Mouse (Mus musculus) neutrophil, adult 59 days (primary cell): ENCODE data around the gene Pias3. TPM values are rescaled to one million over a fixed set of nuclear protein-coding genes. Genes with fewer than 3 reads are reported as not detected.

Source experiments
- total RNA-seq, 2 experiments: library from RNA; stranded (reverse); gene quantifications; 1 replicate in 1 of 2; 2 replicates in 1 of 2; pipeline ENCODE4 v1.2.4; 2023

Gene Pias3
- 10 to 100 TPM; 38.8 to 48.2 TPM for total RNA-seq

GRCm38 (mm10) chr3:96696198-96696765 lies at the start of gene Pias3:
Gene Pias3, plus strand, starts transcription at chr3:96696384.

DNA sequence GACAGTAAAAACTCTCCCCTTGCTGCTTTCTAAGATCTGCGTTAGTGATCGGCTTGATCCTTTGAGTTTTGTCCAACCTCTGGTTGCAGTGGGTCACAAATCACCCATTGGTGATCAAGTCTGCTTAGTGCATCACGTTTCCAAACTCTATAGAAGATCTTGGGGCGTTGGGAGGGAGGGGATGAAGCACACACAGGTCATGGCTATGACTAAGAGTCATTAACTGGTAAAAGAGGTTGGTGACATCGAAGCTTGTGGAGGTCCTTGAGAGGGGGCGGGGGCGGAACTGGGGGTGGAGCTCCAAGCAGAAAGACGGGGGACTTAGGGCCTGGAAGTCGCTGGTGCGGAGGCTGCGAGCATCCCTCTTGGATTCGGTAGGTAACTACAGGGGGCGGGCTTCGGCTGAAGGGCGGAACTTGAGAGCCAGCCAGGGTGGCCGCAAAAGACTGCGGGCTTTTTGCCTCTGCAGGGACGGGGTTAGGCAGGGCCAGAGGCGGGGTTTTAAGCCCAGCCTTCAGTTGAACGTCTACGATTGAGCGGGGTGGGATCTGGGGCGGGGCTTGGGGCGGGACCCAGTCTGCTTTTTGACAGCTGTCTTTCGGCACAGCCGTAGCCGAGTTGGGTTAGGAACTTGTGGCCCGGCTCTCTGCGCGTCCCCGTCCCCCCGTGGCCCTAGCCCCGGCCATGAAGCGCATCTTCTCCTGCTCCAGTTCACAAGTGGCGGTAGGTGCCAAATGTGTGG lies 26.3 kb upstream of the Pias3 start, which contains the start of gene Ankrd35:
TSS of gene Ankrd35 (plus strand) at position 405 of the 742 bp plus-strand sequence.

DNA sequence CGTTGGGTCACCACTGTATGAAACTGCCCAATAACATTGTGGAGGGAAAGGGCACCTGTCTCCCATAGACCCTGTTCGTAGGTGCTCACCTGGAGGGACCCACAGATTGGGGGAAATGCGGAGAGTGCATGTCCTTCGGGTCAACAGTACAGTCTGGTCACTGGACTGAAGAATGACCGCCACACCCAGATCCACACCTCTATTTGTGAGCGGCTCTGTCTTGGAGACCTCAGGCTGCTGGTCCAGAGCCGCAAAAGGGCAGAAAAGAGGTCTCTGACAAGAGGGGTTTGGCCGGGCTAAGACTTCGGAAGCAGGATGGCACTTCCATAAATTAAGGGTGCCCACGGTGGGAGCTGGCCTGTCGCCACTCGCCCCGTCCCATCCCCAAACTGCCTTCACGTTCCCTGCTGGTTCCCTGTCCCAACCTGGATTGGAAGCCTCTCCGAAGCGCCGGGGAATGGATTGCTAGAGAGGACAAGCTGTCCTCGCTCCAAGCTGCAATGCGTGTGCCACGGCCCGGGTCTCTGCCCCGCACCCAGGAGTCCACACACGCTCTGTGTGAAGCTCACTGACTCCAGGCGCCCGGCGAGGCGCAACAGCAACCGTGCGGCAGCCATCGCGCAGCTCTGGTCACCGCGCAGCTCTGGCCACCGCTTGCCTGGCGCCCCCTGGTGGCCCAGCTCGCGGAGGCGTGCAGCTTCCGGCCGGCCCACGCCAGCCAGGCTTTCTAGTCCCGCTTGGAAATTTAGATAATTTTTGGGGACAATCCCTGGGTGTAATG lies 11.9 kb downstream of the Pias3 start, which contains the start of gene Nudt17:
TSS of gene Nudt17 (minus strand) at position 660 of the 781 bp plus-strand sequence.

GRCm38 (mm10) chr3:96727343-96727827 lies 31.2 kb downstream of the Pias3 start, which contains the start of the genes Polr3c and Rnf115:
Gene Polr3c, minus strand, starts transcription at chr3:96727628.
Gene Rnf115, plus strand, starts transcription at chr3:96727664.

Other genes with a start within 250 kb of the Pias3 start
- gene BC107364, start 244.1 kb upstream of the Pias3 start, total RNA-seq = not detected
- not detected for gene Hfe2, start 171.2 kb upstream of the Pias3 start, total RNA-seq
- 100 to 1,000 TPM; 403 to 416 TPM for gene Txnip, start 138.4 kb upstream of the Pias3 start, total RNA-seq
- not detected for gene Gm16253, start 119.4 kb upstream of the Pias3 start, total RNA-seq
- gene Polr3gl, start 102.2 kb upstream of the Pias3 start, total RNA-seq = 10 to 100 TPM; 15.6 to 17.0 TPM
- not detected for gene Ankrd34a, start 99.7 kb upstream of the Pias3 start, total RNA-seq
- gene Lix1l, start 95.2 kb upstream of the Pias3 start, total RNA-seq = under 1 TPM; 0.58 to 0.68 TPM
- gene Rbm8a, start 66.5 kb upstream of the Pias3 start, total RNA-seq = 10 to 100 TPM; 51.6 to 56.6 TPM
- gene Pex11b, start 61.0 kb upstream of the Pias3 start, total RNA-seq = 10 to 100 TPM; 11.0 to 12.7 TPM
- gene Gm42957, start 60.9 kb upstream of the Pias3 start, total RNA-seq = not detected
- under 1 TPM; 0.31 to 0.37 TPM for gene Itga10, start 50.8 kb upstream of the Pias3 start, total RNA-seq
- gene Ankrd35, start 26.3 kb upstream of the Pias3 start, total RNA-seq = not detected
- gene Nudt17, start 12.2 kb downstream of the Pias3 start, total RNA-seq = 1 to 10 TPM; 1.8 to 2.1 TPM
- 10 to 100 TPM; 38.8 to 45.6 TPM for gene Polr3c, start 31.2 kb downstream of the Pias3 start, total RNA-seq
- gene Rnf115, start 31.3 kb downstream of the Pias3 start, total RNA-seq = 10 to 100 TPM; 68.9 to 71.1 TPM
- not detected for gene Pdzk1, start 132.9 kb downstream of the Pias3 start, total RNA-seq
- gene Cd160, start 133.0 kb downstream of the Pias3 start, total RNA-seq = not detected
- gene Gja5, start 208.3 kb downstream of the Pias3 start, total RNA-seq = under 1 TPM; 0.11 to 0.36 TPM
- 1 to 10 TPM; 6.9 to 8.3 TPM for gene Gpr89, start 209.0 kb downstream of the Pias3 start, total RNA-seq
- not detected for gene Gja8, start 229.6 kb downstream of the Pias3 start, total RNA-seq